Mouse (Mus musculus) heart, adult 10 weeks (tissue): ENCODE results near the gene Ndufa5. TPM values are rescaled to one million over a fixed set of nuclear protein-coding genes. Genes with fewer than 3 reads are reported as not detected.

ENCODE experiments used
- polyA plus RNA-seq: library from polyadenylated mRNA; stranded (reverse); fragments of 350-450 nt; fragmentation: Illumina TruSeq; extraction: RNeasy Lipid Tissue Mini Kit (QIAGEN cat#74804); gene quantifications from one replicate; pipeline ENCODE4 v1.2.3, GENCODE M21; 2014; ENCODE audit warnings: low read depth, low replicate concordance

Ndufa5 gene
- polyA plus RNA-seq, result 1,276 TPM

GRCm38 (mm10) chr6:24527155-24528063, at the start of gene Ndufa5:
Gene Ndufa5 (minus strand): TSS chr6:24528013.

GRCm38 (mm10) chr6:24528064-24528243, 141 bp upstream of the Ndufa5 start, which contains the start of gene Asb15:
Gene Asb15 (plus strand): TSS chr6:24528144.

GRCm38 (mm10) chr6:24514552-24515284, 13.1 kb downstream of the Ndufa5 start, which contains the start of gene Iqub:
Gene Iqub (minus strand): TSS chr6:24515067.

Other genes starting within 250 kb of the Ndufa5 start
- 0.24 TPM for gene Iqub, start 12.9 kb downstream of the Ndufa5 start, polyA plus RNA-seq
- 51.7 TPM for gene Asb15, start 131 bp upstream of the Ndufa5 start, polyA plus RNA-seq
- gene Lmod2, start 69.7 kb upstream of the Ndufa5 start, polyA plus RNA-seq, result 559 TPM
- 20.8 TPM for gene Wasl, start 137.0 kb upstream of the Ndufa5 start, polyA plus RNA-seq
- gene Hyal6, start 205.2 kb upstream of the Ndufa5 start, polyA plus RNA-seq, result not detected
- gene Hyal4, start 220.3 kb upstream of the Ndufa5 start, polyA plus RNA-seq, result not detected